Mouse (Mus musculus): ENCODE results near the gene 2010106E10Rik. TPM values are rescaled to one million over a fixed set of nuclear protein-coding genes. Genes with fewer than 3 reads are reported as not detected.

2010106E10Rik gene
- total RNA-seq (2017): not detected in 2 replicates

- ATAC-seq (ENCODE audit: extremely low read depth, insufficient number of reproducible peaks, low FRiP score, poor library complexity, severe bottlenecking): no peak
Observed at GRCm38 (mm10) chrX:112494974-112495373, at the start of gene 2010106E10Rik. Gene 2010106E10Rik, plus strand, starts transcription at chrX:112495274.

- ATAC-seq (ENCODE audit: extremely low read depth, insufficient number of reproducible peaks, low FRiP score, poor library complexity, severe bottlenecking): no peak
Observed at GRCm38 (mm10) chrX:112505651-112506050, 10.6 kb downstream of the 2010106E10Rik start.

- no peak for ATAC-seq (ENCODE audit: extremely low read depth, insufficient number of reproducible peaks, low FRiP score, poor library complexity, severe bottlenecking)
Observed at GRCm38 (mm10) chrX:112524755-112525154, 29.7 kb downstream of the 2010106E10Rik start.

- ATAC-seq (ENCODE audit: extremely low read depth, insufficient number of reproducible peaks, low FRiP score, poor library complexity, severe bottlenecking): no peak
Observed at GRCm38 (mm10) chrX:112543115-112543514, 48.0 kb downstream of the 2010106E10Rik start.

GRCm38 (mm10) chrX:112567716-112568115, 72.6 kb downstream of the 2010106E10Rik start:
- ATAC-seq (ENCODE audit: extremely low read depth, insufficient number of reproducible peaks, low FRiP score, poor library complexity, severe bottlenecking): no peak

GRCm38 (mm10) chrX:112600511-112601305, 105.6 kb downstream of the 2010106E10Rik start, which contains the start of gene Zfp711:
Gene Zfp711, plus strand, starts transcription at chrX:112600526.
- ATAC-seq (ENCODE audit: extremely low read depth, insufficient number of reproducible peaks, low FRiP score, poor library complexity, severe bottlenecking): no peak

GRCm38 (mm10) chrX:112601306-112602120, 106.4 kb downstream of the 2010106E10Rik start:
- ATAC-seq (ENCODE audit: extremely low read depth, insufficient number of reproducible peaks, low FRiP score, poor library complexity, severe bottlenecking): no peak

Other genes starting within 250 kb of the 2010106E10Rik start
- 8.5 and 12.0 TPM in 2 replicates for gene Apool, start 183.9 kb upstream of the 2010106E10Rik start, total RNA-seq (2017)
- gene Satl1, start 88.5 kb upstream of the 2010106E10Rik start, total RNA-seq (2017): not detected in 2 replicates
- gene Zfp711, start 105.3 kb downstream of the 2010106E10Rik start, total RNA-seq (2017): not detected in 2 replicates
- gene Pof1b, start 203.4 kb downstream of the 2010106E10Rik start, total RNA-seq (2017): 0.12 and 0.35 TPM in 2 replicates

Data from neutrophil, adult 5-6 weeks (primary cell).